Mouse (Mus musculus): ENCODE measurements around the gene Ampd2. TPM values are rescaled to one million over a fixed set of nuclear protein-coding genes. Genes with fewer than 3 reads are reported as not detected.

Gene Ampd2
- total and polyA plus RNA-seq, 3 experiments, result 28.3 to 85.9 (median 55.8) TPM

GRCm38 (mm10) chr3:108097656-108098055 is 11.2 kb upstream of the Ampd2 start:
- Histone ChIP-seq H3K4me1 (ENCODE audit: control insufficient read depth in 1 of 2, insufficient read depth in 2 of 2) (peaks cover 0 to 10% of the 10 kb centered on the region in 2 experiments; a peak in 2 of 4 replicates), H3K9me3 (replicated peaks; ENCODE audit: low read length) (no peaks in the 10 kb centered on the region)
- no peak for DNase-seq (ENCODE audit: extremely low read depth)

DNA sequence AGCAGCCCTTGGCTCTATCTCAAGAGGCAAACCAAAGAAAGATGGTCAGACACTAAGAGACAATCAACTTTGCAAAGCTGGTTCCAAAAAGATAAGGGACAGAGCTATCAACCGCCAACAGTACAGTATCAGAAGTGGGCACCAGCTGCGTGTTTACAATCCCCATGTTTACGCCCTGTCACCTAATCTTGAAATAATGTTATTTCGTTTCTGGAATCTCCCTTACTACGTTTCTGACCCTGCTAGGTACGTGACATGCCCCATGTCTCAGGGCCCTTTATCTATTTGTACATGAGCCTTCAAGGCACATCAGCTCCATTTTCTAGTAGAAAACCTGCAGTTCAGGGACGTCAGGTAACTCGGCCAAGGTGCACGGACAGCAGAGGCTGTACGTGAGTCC is 10.3 kb upstream of the Ampd2 start:
- TF ChIP-seq CHD2 (IDR thresholded peaks at IDR 0.05; ENCODE audit: low read length) (no peak), MAX (IDR thresholded peaks at IDR 0.05; ENCODE audit: low read length) (no peak), MEF2A (IDR thresholded peaks at IDR 0.05; ENCODE audit: borderline replicate concordance, low read depth, low read length) (no peak), MAFK (IDR thresholded peaks at IDR 0.05; ENCODE audit: insufficient replicate concordance, low read length) (no peak), ZC3H11A (IDR thresholded peaks at IDR 0.05; ENCODE audit: low read depth, low read length) (no peak), NRF1 (IDR thresholded peaks at IDR 0.05; ENCODE audit: low read depth, low read length) (no peak), ETS1 (conservative IDR thresholded peaks at IDR 0.05; ENCODE audit: low read depth, low read length) (no peak), NELFE (IDR thresholded peaks at IDR 0.05; ENCODE audit: low read depth, low read length) (no peak)
- Histone ChIP-seq H3K4me2 (ENCODE audit: insufficient read depth, low read depth, poor library complexity, severe bottlenecking) (no peak overlapping the region), H3K9ac (ENCODE audit: insufficient read depth, low read depth) (no peak overlapping the region), H3K79me2 (replicated peaks; ENCODE audit: control insufficient read depth, extremely low read depth, insufficient read depth, poor library complexity, severe bottlenecking) (no peaks in the 10 kb centered on the region), H3K27ac (ENCODE audit: insufficient read depth, low read depth) (no peak overlapping the region), H3K36me3 (replicated peaks in 1 of 2; ENCODE audit: control insufficient read depth in 1 of 2, insufficient read depth in 1 of 2, low read length in 1 of 2) (peaks cover 5 to 60% of the 10 kb centered on the region in 2 experiments), H3K9me3 (replicated peaks; ENCODE audit: low read length) (no peaks in the 10 kb centered on the region), H3K27me3 (replicated peaks) (no peaks in the 10 kb centered on the region), H3K4me1 (ENCODE audit: control insufficient read depth in 1 of 2, insufficient read depth in 2 of 2) (peaks cover 4 to 18% of the 10 kb centered on the region in 2 experiments), H3K4me3 (replicated peaks in 1 of 3; ENCODE audit: low read depth in 2 of 3, low read length in 2 of 3, poor library complexity in 1 of 3) (no peak overlapping the region)
- in situ Hi-C loops (cut with MboI; ENCODE audit: low pct_ligation_motif_present, low pct_unique_long_range_greater_than_20kb, low sequenced_read_pairs), result no loop called here
- dilution Hi-C loops (cut with MboI; ENCODE audit: extremely low pct_ligation_motif_present, extremely low pct_unique_long_range_greater_than_20kb, low sequenced_read_pairs), result no loop called here
- DNase-seq (ENCODE audit: extremely low read depth), result no peak

More at GRCm38 (mm10) chr3:108097656-108098055, 11.2 kb upstream of the Ampd2 start:
- TF ChIP-seq CHD1 (IDR thresholded peaks at IDR 0.05; ENCODE audit: low read depth, low read length), result no peak
- TF ChIP-seq RAD21 (IDR thresholded peaks at IDR 0.05; ENCODE audit: low read depth, low read length), result no peak
- no peak for TF ChIP-seq BHLHE40 (IDR thresholded peaks at IDR 0.05; ENCODE audit: low read depth, low read length)
- no peak for TF ChIP-seq JUN (IDR thresholded peaks at IDR 0.05; ENCODE audit: insufficient read depth, low read depth, low read length)
- TF ChIP-seq GABPA (IDR thresholded peaks at IDR 0.05; ENCODE audit: insufficient replicate concordance, low read depth, low read length), result no peak
- no peak for TF ChIP-seq MAZ (IDR thresholded peaks at IDR 0.05; ENCODE audit: low read depth, low read length)
- TF ChIP-seq RCOR1 (conservative IDR thresholded peaks at IDR 0.05; ENCODE audit: low read depth, low read length), result no peak
- H3K79me2 ChIP-seq (replicated peaks; ENCODE audit: control insufficient read depth, extremely low read depth, insufficient read depth, poor library complexity, severe bottlenecking), result no peaks in the 10 kb centered on the region
- dilution Hi-C loops (cut with MboI; ENCODE audit: extremely low pct_ligation_motif_present, extremely low pct_unique_long_range_greater_than_20kb, low sequenced_read_pairs), result no loop called here
- H3K4me2 ChIP-seq (ENCODE audit: insufficient read depth, low read depth, poor library complexity, severe bottlenecking), result no peak overlapping the region
- no peaks in the 10 kb centered on the region for H3K27me3 ChIP-seq (replicated peaks)
- in situ Hi-C loops (cut with MboI; ENCODE audit: low pct_ligation_motif_present, low pct_unique_long_range_greater_than_20kb, low sequenced_read_pairs), result no loop called here
- no peak overlapping the region for H3K4me3 ChIP-seq (replicated peaks in 1 of 3; ENCODE audit: low read depth in 2 of 3, low read length in 2 of 3, poor library complexity in 1 of 3)
- no peak overlapping the region for H3K9ac ChIP-seq (ENCODE audit: insufficient read depth, low read depth)
- peaks cover 5 to 62% of the 10 kb centered on the region in 2 experiments for H3K36me3 ChIP-seq (replicated peaks in 1 of 2; ENCODE audit: control insufficient read depth in 1 of 2, insufficient read depth in 1 of 2, low read length in 1 of 2)
- no peak overlapping the region for H3K27ac ChIP-seq (ENCODE audit: insufficient read depth, low read depth)

Data from CH12.LX (cell line).